Mouse (Mus musculus) small intestine, adult 2 months (tissue): ENCODE results near the gene Ubr2. TPM values are rescaled to one million over a fixed set of nuclear protein-coding genes. Genes with fewer than 3 reads are reported as not detected.
A peak's percentile ranks its signal among the peaks of the same experiment; 100 is the strongest.

Experiments used
- H3K27ac ChIP-seq: fragments of 200-500 bp; 2 replicates; pipeline ENCODE4 v1.5.1; 2012; ENCODE audit warnings: low read depth, low read length, control low read depth, inconsistent platforms; ENCODE audit not compliant: insufficient read depth
- H3K27me3 ChIP-seq: fragments of 200-500 bp; 2 replicates; pipeline ENCODE4 v1.6.1; 2012; ENCODE audit warnings: mild to moderate bottlenecking, moderate library complexity, low read length, inconsistent platforms; ENCODE audit not compliant: control insufficient read depth, insufficient read depth
- H3K36me3 ChIP-seq: fragments of 200-500 bp; 2 replicates; pipeline ENCODE4 v1.6.1; 2012; ENCODE audit warnings: mild to moderate bottlenecking, low read length, control low read depth, inconsistent platforms; ENCODE audit not compliant: control insufficient read depth, insufficient read depth
- H3K4me1 ChIP-seq: fragments of 200-500 bp; 2 replicates; pipeline ENCODE4 v1.6.1; 2012; ENCODE audit warnings: low read length, inconsistent platforms, mixed read lengths; ENCODE audit not compliant: control insufficient read depth, insufficient read depth, insufficient read length
- H3K4me3 ChIP-seq: fragments of 200-500 bp; 2 replicates; pipeline ENCODE4 v1.5.1; 2012; ENCODE audit warnings: low read depth, mild to moderate bottlenecking, control low read depth, inconsistent platforms, low read length, moderate library complexity
- CTCF ChIP-seq: fragments of 200-500 bp; IDR thresholded peaks from 2 replicates; pipeline ENCODE4 v1.5.1; 2012; ENCODE audit warnings: low read depth, mild to moderate bottlenecking, control low read depth, inconsistent platforms, low read length, moderate library complexity, mixed read lengths; ENCODE audit not compliant: insufficient replicate concordance, insufficient read length; ENCODE audit errors: extremely low read depth
- POLR2A ChIP-seq: fragments of 200-500 bp; IDR thresholded peaks from 2 replicates; pipeline ENCODE4 v1.6.1; 2012; ENCODE audit warnings: low read depth, mild to moderate bottlenecking, control low read depth, inconsistent platforms, low read length, moderate library complexity
- WGBS: fragments of 180-500 bp; shearing (Covaris S2); methylation state at CpG from one replicate; pipeline ENCODE4 v1.1.7; 2018; 5-methylcytosine and 5-hydroxymethylcytosine counted together
- polyA plus RNA-seq: library from polyadenylated mRNA; depleted of rRNA; stranded (reverse); fragments of >200 nt; gene quantifications from 2 replicates; pipeline ENCODE4 v1.2.3, GENCODE M21; 2012

The Ubr2 gene
- polyA plus RNA-seq, 1 experiment: 11.9 TPM

GRCm38 (mm10) chr17:47042866-47043265, 32.5 kb upstream of the Ubr2 start:
- no peaks in the 10 kb centered on the region for H3K36me3 ChIP-seq
- H3K27me3 ChIP-seq: no peaks in the 10 kb centered on the region
- WGBS: 95% methylated on average over 14 of the region's 14 CpGs
- H3K4me3 ChIP-seq: no peak overlapping the region
- H3K4me1 ChIP-seq: no peaks in the 10 kb centered on the region
- no peak overlapping the region for H3K27ac ChIP-seq
- TF ChIP-seq POLR2A (no peak), CTCF (no peak)

GRCm38 (mm10) chr17:47038844-47039803, 28.8 kb upstream of the Ubr2 start:
- Histone ChIP-seq H3K4me3 (no peak overlapping the region), H3K4me1 (no peaks in the 10 kb centered on the region), H3K36me3 (no peaks in the 10 kb centered on the region), H3K27me3 (no peaks in the 10 kb centered on the region), H3K27ac (no peak overlapping the region)
- TF ChIP-seq CTCF (peak; percentile 99), POLR2A (no peak)
- WGBS: 8% methylated on average over 18 of the region's 18 CpGs

- no peak overlapping the region for H3K27ac ChIP-seq
- H3K27me3 ChIP-seq: no peaks in the 10 kb centered on the region
- no peaks in the 10 kb centered on the region for H3K4me1 ChIP-seq
- H3K36me3 ChIP-seq: no peaks in the 10 kb centered on the region
- H3K4me3 ChIP-seq: no peak overlapping the region
- TF ChIP-seq POLR2A: no peak
- TF ChIP-seq CTCF: no peak
These were observed 24.2 kb upstream of the Ubr2 start for GRCm38 (mm10) chr17:47034536-47034935.

GRCm38 (mm10) chr17:47033643-47034042, 23.3 kb upstream of the Ubr2 start:
- no peaks in the 10 kb centered on the region for H3K27me3 ChIP-seq
- 0% methylated on average over 4 of the region's 4 CpGs for WGBS

GRCm38 (mm10) chr17:47024805-47025204, 14.4 kb upstream of the Ubr2 start:
- no peaks in the 10 kb centered on the region for H3K36me3 ChIP-seq
- no peaks in the 10 kb centered on the region; the same call in 1 of the 2 replicates for H3K27me3 ChIP-seq
- 41% methylated on average over 1 of the region's 1 CpGs for WGBS
- H3K27ac ChIP-seq: no peak overlapping the region
- H3K4me3 ChIP-seq: no peak overlapping the region
- no peaks in the 10 kb centered on the region for H3K4me1 ChIP-seq
- TF ChIP-seq POLR2A (no peak), CTCF (no peak)

More at GRCm38 (mm10) chr17:47033643-47034042, 23.3 kb upstream of the Ubr2 start:
- no peak overlapping the region for H3K27ac ChIP-seq
- no peaks in the 10 kb centered on the region for H3K4me1 ChIP-seq
- H3K36me3 ChIP-seq: no peaks in the 10 kb centered on the region
- TF ChIP-seq CTCF (peak; percentile 76; the same call in 1 of the 2 replicates), POLR2A (no peak)
- no peak overlapping the region for H3K4me3 ChIP-seq

GRCm38 (mm10) chr17:47023369-47023768, 13.0 kb upstream of the Ubr2 start:
- no peaks in the 10 kb centered on the region for H3K4me1 ChIP-seq
- H3K27ac ChIP-seq: no peak overlapping the region
- WGBS: 79% methylated on average over 1 of the region's 1 CpGs
- H3K36me3 ChIP-seq: no peaks in the 10 kb centered on the region
- no peak for TF ChIP-seq CTCF
- TF ChIP-seq POLR2A: no peak
- H3K4me3 ChIP-seq: no peak overlapping the region
- no peaks in the 10 kb centered on the region; the same call in 1 of the 2 replicates for H3K27me3 ChIP-seq

GRCm38 (mm10) chr17:47012896-47013295, 2.5 kb upstream of the Ubr2 start:
- 30% methylated on average over 11 of the region's 11 CpGs for WGBS
- no peak overlapping the region for H3K27ac ChIP-seq

More at GRCm38 (mm10) chr17:47012896-47013295, 2.5 kb upstream of the Ubr2 start:
- TF ChIP-seq CTCF (no peak), POLR2A (no peak)
- Histone ChIP-seq H3K27me3 (peaks cover 7% of the 10 kb centered on the region; the same call in 1 of the 2 replicates), H3K4me3 (no peak overlapping the region), H3K36me3 (no peaks in the 10 kb centered on the region), H3K4me1 (peaks cover 3% of the 10 kb centered on the region; the same call in 1 of the 2 replicates)
